Mouse (Mus musculus) liver, postnatal 0 days (tissue): ENCODE measurements at regions not wholly inside any gene's neighbourhood (a gene's known extent, or its start where the extent isn't known, plus 50 kb on each side); places are given as distances from the start of the nearest gene placed in this dataset.

Experiments used
- ATAC-seq: fragments of 200-750 bp; cut with Nextera tagmentation; 2 replicates; pipeline ENCODE4 v1.8.0; 2017; ENCODE audit warnings: mild to moderate bottlenecking, moderate library complexity
- DNase-seq: peaks from one replicate; pipeline ENCODE4 v3.0.0-alpha.2; 2016
- H3K27ac ChIP-seq: fragments of 300-500 bp; sonication (generic); 2 replicates; pipeline ENCODE4 v1.5.1; 2014; ENCODE audit warnings: antibody characterized with exemption, moderate library complexity, mild to moderate bottlenecking, low read depth
- H3K27me3 ChIP-seq: fragments of 300-500 bp; sonication (generic); 2 replicates; pipeline ENCODE4 v1.6.1; 2014; ENCODE audit warnings: low read length, control low read depth, mixed read lengths; ENCODE audit not compliant: insufficient read depth
- H3K36me3 ChIP-seq: fragments of 300-500 bp; sonication (generic); replicated peaks from 2 replicates; pipeline ENCODE4 v1.6.1; 2014; ENCODE audit warnings: mild to moderate bottlenecking, control low read depth, low read length, moderate library complexity, mixed read lengths; ENCODE audit not compliant: insufficient read depth
- H3K4me1 ChIP-seq: fragments of 300-500 bp; sonication (generic); 2 replicates; pipeline ENCODE4 v1.6.1; 2014; ENCODE audit warnings: antibody characterized with exemption, mild to moderate bottlenecking, control low read depth; ENCODE audit not compliant: insufficient read depth
- H3K4me2 ChIP-seq: fragments of 300-500 bp; sonication (generic); 2 replicates; pipeline ENCODE4 v1.6.1; 2014; ENCODE audit warnings: low read depth, mild to moderate bottlenecking, low read length, moderate library complexity, mixed read lengths
- H3K4me3 ChIP-seq: fragments of 300-500 bp; sonication (generic); 2 replicates; pipeline ENCODE4 v1.5.1; 2014; ENCODE audit warnings: low read depth, low read length
- H3K9ac ChIP-seq: fragments of 300-500 bp; sonication (generic); replicated peaks from 2 replicates; pipeline ENCODE4 v1.6.1; 2014; ENCODE audit warnings: mild to moderate bottlenecking, moderate library complexity
- H3K9me3 ChIP-seq: fragments of 300-500 bp; sonication (generic); 2 replicates; pipeline ENCODE4 v1.6.1; 2016; ENCODE audit warnings: mild to moderate bottlenecking, control low read depth, low read length, mixed read lengths
- CTCF ChIP-seq: sonication (generic); IDR thresholded peaks from 2 replicates; pipeline ENCODE4 v1.5.1; 2016; ENCODE audit warnings: antibody characterized with exemption, low read depth
- EP300 ChIP-seq: IDR thresholded peaks from 2 replicates; pipeline ENCODE4 v1.6.1; 2016; ENCODE audit warnings: antibody characterized with exemption, low read depth, mild to moderate bottlenecking
- WGBS: fragments of 180-500 bp; shearing (Covaris S2); extraction: QIAGEN DNeasy Blood & Tissue Kit; methylation state at CpG from one replicate; pipeline ENCODE4 v1.1.7; 2014; ENCODE audit not compliant: insufficient replicate concordance; 5-methylcytosine and 5-hydroxymethylcytosine counted together

DNA sequence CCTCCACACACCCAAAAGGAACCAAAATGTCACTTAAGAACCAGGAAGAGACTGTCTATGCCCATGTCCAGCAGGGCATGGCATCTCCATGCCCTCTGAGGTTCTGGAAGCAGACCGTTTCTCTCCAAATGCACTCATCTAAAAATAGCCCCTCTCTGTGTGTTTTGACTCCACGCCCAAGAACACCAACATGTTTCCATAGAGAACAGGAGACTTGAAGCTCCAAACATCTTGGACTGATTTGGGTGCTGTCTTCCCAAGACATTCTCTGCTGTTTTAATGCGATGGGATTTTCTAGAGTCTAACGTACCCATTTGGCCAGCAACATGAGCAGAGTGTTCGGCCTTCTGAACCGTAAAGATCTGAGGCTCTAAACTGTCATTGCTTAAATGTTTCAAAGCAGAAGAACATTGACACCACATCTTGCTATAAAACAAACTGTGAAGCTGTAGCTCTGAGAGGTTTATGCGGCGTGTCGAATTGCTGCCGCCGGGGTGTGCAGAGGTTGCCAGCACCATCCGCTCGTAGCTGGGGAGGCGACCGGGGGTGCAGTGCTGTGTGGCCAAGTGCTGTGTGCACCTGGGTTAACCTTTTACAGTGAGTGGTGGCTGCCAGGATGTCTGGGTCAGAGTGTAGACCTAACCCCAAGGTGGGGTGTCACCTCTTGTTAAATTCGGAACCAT is 78.8 kb upstream of the Actrt2 start:
- H3K4me3 ChIP-seq = no peak overlapping the region
- DNase-seq = no peak
- H3K4me2 ChIP-seq = no peak overlapping the region
- no peak overlapping the region for H3K27ac ChIP-seq
- no peak for ATAC-seq
- no peaks in the 10 kb centered on the region for H3K4me1 ChIP-seq
- no peaks in the 10 kb centered on the region for H3K27me3 ChIP-seq
- no peaks in the 10 kb centered on the region for H3K9me3 ChIP-seq
- WGBS = 81% methylated on average over 16 of the region's 16 CpGs
- H3K36me3 ChIP-seq = no peaks in the 10 kb centered on the region
- no peak overlapping the region for H3K9ac ChIP-seq
- no peak for TF ChIP-seq CTCF
- TF ChIP-seq EP300 = no peak

DNA sequence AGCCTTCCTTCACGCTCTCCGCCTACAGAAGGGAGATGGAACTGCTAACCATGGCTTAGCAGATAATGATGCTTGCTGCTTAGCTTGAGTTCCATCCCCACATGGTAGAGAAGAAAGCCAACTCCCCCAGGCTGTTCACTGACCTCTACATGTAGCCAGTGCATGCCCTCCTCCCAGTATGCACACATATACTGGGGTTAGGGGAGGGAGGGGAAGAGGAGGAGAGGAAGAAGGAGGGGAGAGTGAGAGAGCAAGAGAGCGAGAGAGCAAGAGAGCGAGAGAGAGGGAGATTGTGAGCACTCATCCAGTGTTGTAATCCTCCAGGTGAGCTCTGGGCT is 79.3 kb upstream of the Actrt2 start:
- no peaks in the 10 kb centered on the region for H3K4me1 ChIP-seq
- ATAC-seq = no peak
- no peaks in the 10 kb centered on the region for H3K27me3 ChIP-seq
- no peaks in the 10 kb centered on the region for H3K36me3 ChIP-seq
- no peak for DNase-seq
- no peaks in the 10 kb centered on the region for H3K9me3 ChIP-seq
- 74% methylated on average over 4 of the region's 4 CpGs for WGBS
- TF ChIP-seq CTCF (no peak), EP300 (no peak)
- no peak overlapping the region for H3K4me2 ChIP-seq
- H3K9ac ChIP-seq = no peak overlapping the region
- no peak overlapping the region for H3K27ac ChIP-seq
- H3K4me3 ChIP-seq = no peak overlapping the region

DNA sequence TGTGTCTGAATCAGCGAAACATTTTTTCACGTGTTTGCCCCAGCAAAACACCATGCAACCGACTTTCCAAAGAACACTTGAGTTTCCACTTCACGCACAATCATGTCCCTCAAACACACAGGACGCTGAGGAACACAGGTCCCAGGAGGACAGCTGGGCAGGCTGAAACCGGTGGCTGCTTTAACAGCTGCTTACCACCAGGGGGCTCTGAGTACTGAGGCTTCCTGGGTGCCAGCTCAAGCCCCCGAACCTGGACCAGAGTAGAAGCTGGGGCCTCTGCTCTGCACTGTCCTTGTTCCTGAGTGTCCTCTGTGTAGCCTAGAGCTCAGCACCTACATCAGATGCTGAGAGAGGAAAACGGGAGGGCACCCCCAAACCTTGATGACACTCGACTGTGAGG is 81.5 kb upstream of the Actrt2 start:
- 33% methylated on average over 9 of the region's 9 CpGs for WGBS

DNA sequence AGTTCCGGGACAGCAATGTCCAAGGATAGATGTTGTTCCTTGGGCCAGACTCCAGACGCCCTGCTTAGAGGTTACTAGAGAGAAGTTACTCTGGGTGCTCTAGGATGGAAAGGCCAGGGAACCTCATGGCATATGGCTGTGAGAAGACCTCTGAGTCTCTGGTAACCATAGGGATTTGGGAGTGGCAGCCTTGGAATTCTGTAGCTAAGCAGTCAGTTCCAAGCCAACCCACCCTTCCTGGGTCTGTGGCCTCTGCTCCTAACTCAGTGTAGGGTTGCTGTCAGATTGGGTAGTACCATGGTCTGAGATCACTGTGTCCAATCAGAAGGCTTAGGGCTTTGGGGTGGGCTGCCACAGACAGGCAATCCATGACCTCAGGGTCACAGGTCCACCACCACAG is 82.3 kb upstream of the Actrt2 start:
- Histone ChIP-seq H3K27ac (no peak overlapping the region), H3K9ac (no peak overlapping the region), H3K4me3 (no peak overlapping the region), H3K4me1 (no peaks in the 10 kb centered on the region), H3K27me3 (no peaks in the 10 kb centered on the region), H3K9me3 (no peaks in the 10 kb centered on the region), H3K4me2 (no peak overlapping the region), H3K36me3 (no peaks in the 10 kb centered on the region)
- no peak for DNase-seq
- no peak for TF ChIP-seq EP300
- TF ChIP-seq CTCF = no peak
- no peak for ATAC-seq
- WGBS = 71% methylated on average over 2 of the region's 2 CpGs

More for the DNA sequence above, 81.5 kb upstream of the Actrt2 start:
- H3K27me3 ChIP-seq = no peaks in the 10 kb centered on the region
- TF ChIP-seq EP300 (no peak), CTCF (peak; percentile 77)
- no peaks in the 10 kb centered on the region for H3K36me3 ChIP-seq
- no peak overlapping the region for H3K27ac ChIP-seq
- H3K9ac ChIP-seq = no peak overlapping the region
- ATAC-seq = no peak
- DNase-seq = peak; percentile 50
- H3K4me2 ChIP-seq = no peak overlapping the region
- H3K4me1 ChIP-seq = no peaks in the 10 kb centered on the region
- no peaks in the 10 kb centered on the region for H3K9me3 ChIP-seq
- H3K4me3 ChIP-seq = no peak overlapping the region

DNA sequence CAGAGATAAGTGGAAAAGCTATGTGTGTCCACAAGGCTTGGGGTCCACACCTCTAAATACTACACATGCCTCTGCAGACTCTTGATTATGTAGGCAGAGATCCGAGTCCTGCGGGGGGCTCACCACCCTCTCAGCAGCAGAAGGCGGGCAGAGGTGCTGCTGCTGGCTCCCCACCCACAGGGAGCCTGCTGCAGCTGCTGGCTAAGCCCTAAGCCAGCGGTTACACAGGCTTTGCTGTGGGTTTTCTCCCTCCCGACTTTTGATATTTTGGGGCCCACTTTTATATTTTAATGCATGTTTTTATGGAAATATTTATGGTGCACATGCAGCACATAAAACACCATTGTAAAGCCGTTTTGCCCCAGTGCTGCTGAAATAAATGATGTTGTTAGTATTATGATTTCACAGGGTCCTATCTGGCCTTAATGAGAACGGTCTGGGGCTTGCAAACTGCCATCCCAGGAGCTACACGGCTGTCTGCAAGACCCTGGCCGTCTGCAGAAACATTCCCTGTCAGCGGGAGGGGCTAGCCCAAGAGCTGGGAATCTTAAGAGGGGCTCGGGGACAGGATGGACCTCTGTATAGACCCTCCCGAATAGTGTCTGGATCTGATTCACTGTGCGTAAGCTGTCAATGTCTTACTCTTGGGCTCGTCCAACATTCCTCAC is 82.9 kb upstream of the Actrt2 start:
- WGBS = 63% methylated on average over 14 of the region's 14 CpGs
- TF ChIP-seq CTCF (no peak), EP300 (no peak)
- no peak for ATAC-seq
- no peak for DNase-seq
- no peaks in the 10 kb centered on the region for H3K4me1 ChIP-seq
- no peak overlapping the region for H3K27ac ChIP-seq
- no peaks in the 10 kb centered on the region for H3K27me3 ChIP-seq
- no peak overlapping the region for H3K9ac ChIP-seq
- no peaks in the 10 kb centered on the region for H3K9me3 ChIP-seq
- H3K36me3 ChIP-seq = no peaks in the 10 kb centered on the region
- no peak overlapping the region for H3K4me2 ChIP-seq
- no peak overlapping the region for H3K4me3 ChIP-seq

DNA sequence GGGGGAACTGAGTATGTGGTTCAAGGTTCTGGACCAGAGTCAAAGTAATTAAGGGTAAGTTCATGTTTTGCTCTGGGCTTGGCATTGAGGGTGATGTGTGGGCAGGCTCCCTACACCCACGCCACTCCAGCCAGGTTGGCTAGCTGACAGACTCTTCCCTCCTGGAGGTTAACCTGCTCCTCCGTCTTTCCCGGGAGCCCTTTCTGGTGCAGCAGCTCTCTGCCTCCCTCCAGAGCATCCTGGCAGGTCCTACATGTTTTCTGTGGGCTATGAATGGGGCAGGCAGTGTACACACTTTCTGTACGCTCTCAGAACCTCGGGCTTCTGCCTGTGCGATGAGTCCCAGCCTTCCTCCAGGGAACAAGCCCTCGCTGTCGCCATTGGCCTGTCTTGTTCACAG is 82.8 kb upstream of the Ttc34 start:
- DNase-seq = no peak
- Histone ChIP-seq H3K36me3 (no peaks in the 10 kb centered on the region), H3K4me2 (no peak overlapping the region), H3K9ac (no peak overlapping the region), H3K9me3 (no peaks in the 10 kb centered on the region), H3K4me1 (no peaks in the 10 kb centered on the region), H3K27ac (no peak overlapping the region), H3K27me3 (no peaks in the 10 kb centered on the region), H3K4me3 (no peak overlapping the region)
- WGBS = 74% methylated on average over 8 of the region's 8 CpGs
- TF ChIP-seq CTCF (no peak; the same call in 1 of the 2 replicates), EP300 (no peak)
- no peak for ATAC-seq
